Mouse (Mus musculus) forebrain, embryonic 16.5 days (tissue): ENCODE results near the gene Glt28d2. TPM values are rescaled to one million over a fixed set of nuclear protein-coding genes. Genes with fewer than 3 reads are reported as not detected.
A peak's percentile ranks its signal among the peaks of the same experiment; 100 is the strongest.
"Not testable (repeated sequence)": the region's sequence is repeated elsewhere in the genome, so short reads cannot be mapped to it uniquely, and the experiment has no call there.

Experiments
- ATAC-seq: fragments of 200-750 bp; cut with Nextera tagmentation; 2 replicates; pipeline ENCODE4 v1.8.0; 2017; ENCODE audit warnings: mild to moderate bottlenecking, moderate library complexity
- H3K27ac ChIP-seq: fragments of 300-500 bp; sonication (generic); 2 replicates; pipeline ENCODE4 v1.5.1; 2014; ENCODE audit warnings: low read length, control low read depth
- H3K27me3 ChIP-seq: fragments of 300-500 bp; sonication (generic); replicated peaks from 2 replicates; pipeline ENCODE4 v1.6.1; 2014; ENCODE audit warnings: low read length; ENCODE audit not compliant: control insufficient read depth, insufficient read depth
- H3K36me3 ChIP-seq: fragments of 300-500 bp; sonication (generic); 2 replicates; pipeline ENCODE4 v1.6.1; 2014; ENCODE audit not compliant: control insufficient read depth, insufficient read depth
- H3K4me1 ChIP-seq: fragments of 300-500 bp; sonication (generic); replicated peaks from 2 replicates; pipeline ENCODE4 v1.6.1; 2014; ENCODE audit warnings: low read length; ENCODE audit not compliant: control insufficient read depth, insufficient read depth
- H3K4me2 ChIP-seq: fragments of 300-500 bp; sonication (generic); 2 replicates; pipeline ENCODE4 v1.6.1; 2014; ENCODE audit warnings: mild to moderate bottlenecking, low read length, control low read depth
- H3K4me3 ChIP-seq: fragments of 300-500 bp; sonication (generic); replicated peaks from 2 replicates; pipeline ENCODE4 v1.5.1; 2014; ENCODE audit warnings: mild to moderate bottlenecking, low read length, control low read depth
- H3K9ac ChIP-seq: fragments of 300-500 bp; sonication (generic); replicated peaks from 2 replicates; pipeline ENCODE4 v1.6.1; 2014; ENCODE audit warnings: low read depth, low read length, control low read depth
- H3K9me3 ChIP-seq: fragments of 300-500 bp; sonication (generic); 2 replicates; pipeline ENCODE4 v1.6.1; 2016; ENCODE audit warnings: low read length; ENCODE audit not compliant: control insufficient read depth
- WGBS: fragments of 180-500 bp; shearing (Covaris S2); extraction: QIAGEN DNeasy Blood & Tissue Kit; methylation state at CpG from one replicate; pipeline ENCODE4 v1.1.7; 2014; 5-methylcytosine and 5-hydroxymethylcytosine counted together
- polyA plus RNA-seq: library from polyadenylated mRNA; unstranded; fragments of >200 nt; fragmentation: Nextera tagmentation; extraction: Ambion mirVana; gene quantifications from 2 replicates; pipeline ENCODE4 v1.2.1, GENCODE M21; 2015

The Glt28d2 gene
- polyA plus RNA-seq, 1 experiment from 2014 or later = 1.3 TPM

GRCm38 (mm10) chr3:85922331-85922730, 35.0 kb upstream of the Glt28d2 start:
- no peak for ATAC-seq
- Histone ChIP-seq H3K4me1 (no peaks in the 10 kb centered on the region; the same call in 1 of the 2 replicates), H3K4me3 (no peak overlapping the region), H3K36me3 (no peaks in the 10 kb centered on the region), H3K4me2 (no peak overlapping the region), H3K9me3 (no peaks in the 10 kb centered on the region), H3K27me3 (no peaks in the 10 kb centered on the region), H3K27ac (no peak overlapping the region), H3K9ac (no peak overlapping the region)
- 82% methylated on average over 3 of the region's 3 CpGs for WGBS

- H3K4me2 ChIP-seq, H3K9me3 ChIP-seq, H3K27ac ChIP-seq, H3K4me1 ChIP-seq, ATAC-seq, H3K36me3 ChIP-seq, H3K27me3 ChIP-seq, H3K9ac ChIP-seq, H3K4me3 ChIP-seq: not testable (repeated sequence)
- 93% methylated on average over 2 of the region's 2 CpGs for WGBS
These were observed 33.4 kb upstream of the Glt28d2 start for GRCm38 (mm10) chr3:85920671-85921070.

GRCm38 (mm10) chr3:85917600-85917999, 30.3 kb upstream of the Glt28d2 start:
- H3K4me3 ChIP-seq = no peak overlapping the region
- WGBS = 7% methylated on average over 4 of the region's 4 CpGs

GRCm38 (mm10) chr3:85914806-85915205, 27.5 kb upstream of the Glt28d2 start:
- Histone ChIP-seq H3K27me3 (no peaks in the 10 kb centered on the region), H3K4me3 (no peak overlapping the region), H3K9ac (no peak overlapping the region), H3K27ac (no peak overlapping the region), H3K4me1 (no peaks in the 10 kb centered on the region), H3K9me3 (0 out of 2 replicates have a peak, but pooled peaks cover 2% of the 10 kb centered on the region), H3K4me2 (no peak overlapping the region), H3K36me3 (no peaks in the 10 kb centered on the region)
- no peak for ATAC-seq
- 92% methylated on average over 6 of the region's 6 CpGs for WGBS

More at GRCm38 (mm10) chr3:85917600-85917999, 30.3 kb upstream of the Glt28d2 start:
- H3K27me3 ChIP-seq = no peaks in the 10 kb centered on the region
- H3K4me2 ChIP-seq = no peak overlapping the region
- H3K9me3 ChIP-seq = 0 out of 2 replicates have a peak, but pooled peaks cover 2% of the 10 kb centered on the region
- no peak for ATAC-seq
- H3K9ac ChIP-seq = no peak overlapping the region
- H3K36me3 ChIP-seq = no peaks in the 10 kb centered on the region
- H3K4me1 ChIP-seq = no peaks in the 10 kb centered on the region
- no peak overlapping the region for H3K27ac ChIP-seq

GRCm38 (mm10) chr3:85907136-85907535, 19.8 kb upstream of the Glt28d2 start:
- Histone ChIP-seq H3K36me3 (no peaks in the 10 kb centered on the region), H3K4me3 (no peak overlapping the region), H3K27me3 (no peaks in the 10 kb centered on the region), H3K27ac (no peak overlapping the region), H3K9ac (no peak overlapping the region), H3K4me1 (no peaks in the 10 kb centered on the region), H3K4me2 (no peak overlapping the region), H3K9me3 (no peaks in the 10 kb centered on the region)
- no peak for ATAC-seq
- WGBS = 80% methylated on average over 7 of the region's 7 CpGs

- no peak overlapping the region for H3K4me2 ChIP-seq
- no peaks in the 10 kb centered on the region for H3K27me3 ChIP-seq
- no peaks in the 10 kb centered on the region for H3K4me1 ChIP-seq
- no peaks in the 10 kb centered on the region for H3K9me3 ChIP-seq
- H3K27ac ChIP-seq = no peak overlapping the region
- no peak overlapping the region for H3K4me3 ChIP-seq
- H3K9ac ChIP-seq = no peak overlapping the region
- H3K36me3 ChIP-seq = no peaks in the 10 kb centered on the region
- no peak for ATAC-seq
These were observed 17.1 kb upstream of the Glt28d2 start for GRCm38 (mm10) chr3:85904371-85904770.

GRCm38 (mm10) chr3:85895020-85895419, 7.7 kb upstream of the Glt28d2 start:
- H3K4me2 ChIP-seq = no peak overlapping the region
- no peak for ATAC-seq
- H3K9me3 ChIP-seq = no peaks in the 10 kb centered on the region
- H3K9ac ChIP-seq = no peak overlapping the region
- no peaks in the 10 kb centered on the region for H3K36me3 ChIP-seq
- no peak overlapping the region for H3K4me3 ChIP-seq
- H3K27ac ChIP-seq = no peak overlapping the region
- WGBS = 92% methylated on average over 5 of the region's 5 CpGs
- no peaks in the 10 kb centered on the region for H3K4me1 ChIP-seq
- no peaks in the 10 kb centered on the region for H3K27me3 ChIP-seq

GRCm38 (mm10) chr3:85891571-85891970, 4.3 kb upstream of the Glt28d2 start:
- WGBS = 69% methylated on average over 1 of the region's 1 CpGs
- no peak overlapping the region for H3K9ac ChIP-seq
- H3K4me1 ChIP-seq = peaks cover 15% of the 10 kb centered on the region
- 0 out of 2 replicates have a peak, but pooled peaks cover 7% of the 10 kb centered on the region for H3K27me3 ChIP-seq
- H3K9me3 ChIP-seq = no peaks in the 10 kb centered on the region
- ATAC-seq = no peak
- H3K27ac ChIP-seq = no peak overlapping the region
- H3K36me3 ChIP-seq = no peaks in the 10 kb centered on the region
- H3K4me2 ChIP-seq = no peak overlapping the region
- no peak overlapping the region for H3K4me3 ChIP-seq

- Histone ChIP-seq H3K9ac (no peak overlapping the region), H3K4me1 (peaks cover 18% of the 10 kb centered on the region), H3K9me3 (no peaks in the 10 kb centered on the region), H3K4me3 (peak overlapping the region; percentile 61), H3K27me3 (0 out of 2 replicates have a peak, but pooled peaks cover 8% of the 10 kb centered on the region), H3K36me3 (no peaks in the 10 kb centered on the region), H3K27ac (no peak overlapping the region), H3K4me2 (peak overlapping the region; percentile 98)
- WGBS = 15% methylated on average over 11 of the region's 11 CpGs
- 0 out of 2 replicates have a peak, but pooled peaks have one; percentile 8 for ATAC-seq
These were observed 930 bp upstream of the Glt28d2 start for GRCm38 (mm10) chr3:85888221-85888671.
